Comparison of ENCODE assay signal across 8 mouse cellular contexts in genomic region chr5:33274085-33274952, GRCm38 (mm10). TPM values are rescaled to one million over a fixed set of nuclear protein-coding genes. Genes with fewer than 3 reads are reported as not detected.
DNase-seq lines count a peak whose midpoint lies in the region; ATAC-seq lines count a peak whose summit lies in the region.

No protein-coding gene starts in this region.

- under 1% methylated on average over 88 of the region's 97 CpGs for WGBS in heart, embryonic 14.5 days
- under 1% methylated on average over 96 of the region's 97 CpGs for WGBS in liver, embryonic 13.5 days (ENCODE audit: insufficient replicate concordance)
- whole genome bisulfite sequencing in stomach, embryonic 16.5 days: under 1% methylated on average over 85 of the region's 97 CpGs

- peaks cover 21% of the 10 kb centered on the region for H3K36me3 ChIP-seq in heart, embryonic 14.5 days (ENCODE audit: control insufficient read depth, insufficient read depth, low read length)
- peaks cover 30% of the 10 kb centered on the region for H3K36me3 ChIP-seq in liver, embryonic 13.5 days
- H3K36me3 ChIP-seq in stomach, embryonic 16.5 days (ENCODE audit: control insufficient read depth, insufficient read depth, low read length): peaks cover 4% of the 10 kb centered on the region; the same call in 1 of the 2 replicates

- H3K9me3 ChIP-seq in heart, embryonic 14.5 days (ENCODE audit: control insufficient read depth, low read length): no peaks in the 10 kb centered on the region
- no peaks in the 10 kb centered on the region for H3K9me3 ChIP-seq in liver, embryonic 13.5 days (replicated peaks)
- no peaks in the 10 kb centered on the region for H3K9me3 ChIP-seq in stomach, embryonic 16.5 days (replicated peaks; ENCODE audit: control insufficient read depth, low read length)

- peak overlapping the region; percentile 90 for H3K4me2 ChIP-seq in heart, embryonic 14.5 days (ENCODE audit: low read length)
- H3K4me2 ChIP-seq in liver, embryonic 13.5 days: peak overlapping the region; percentile 86
- peak overlapping the region; percentile 85 for H3K4me2 ChIP-seq in stomach, embryonic 16.5 days (ENCODE audit: low read depth, low read length)

- peaks cover 27% of the 10 kb centered on the region for H3K4me1 ChIP-seq in brown adipose tissue, adult 24 weeks (ENCODE audit: control insufficient read depth, insufficient read depth, insufficient read length, low read length)
- peaks cover 29 to 32% of the 10 kb centered on the region in 2 experiments for H3K4me1 ChIP-seq in heart, embryonic 14.5 days (ENCODE audit: control insufficient read depth in 2 of 2, insufficient read depth in 2 of 2, low read length in 2 of 2)
- H3K4me1 ChIP-seq in liver, embryonic 13.5 days (replicated peaks): peaks cover 70% of the 10 kb centered on the region
- peaks cover 28% of the 10 kb centered on the region for H3K4me1 ChIP-seq in stomach, embryonic 16.5 days (ENCODE audit: control insufficient read depth, insufficient read depth, low read length)

- peak; percentile 47 for ATAC-seq in heart, embryonic 14.5 days (ENCODE audit: insufficient number of reproducible peaks, insufficient read depth, low FRiP score, low read depth)
- ATAC-seq in liver, embryonic 13.5 days (ENCODE audit: low read depth): peak; percentile 78
- ATAC-seq in stomach, embryonic 16.5 days (ENCODE audit: insufficient read depth, low FRiP score): peak; percentile 59

- peak; percentile 96 for DNase-seq in CD4-positive, CD25-positive, alpha-beta regulatory T cell, adult 2 months (ENCODE audit: low read depth, low spot score)
- DNase-seq in fibroblast of lung, adult 2 months (ENCODE audit: low read depth): peak; percentile 58
- DNase-seq in kidney, postnatal 14 days: peak; percentile 95
- DNase-seq in liver, embryonic 13.5 days: peak; percentile 86
- DNase-seq in neural tube, embryonic 10.5 days (ENCODE audit: extremely low spot score, low spot score): peak; percentile 93

- H3K4me3 ChIP-seq in brown adipose tissue, adult 24 weeks (ENCODE audit: insufficient read depth, low read depth, low read length): peak overlapping the region; percentile 94
- peak overlapping the region; percentile 91 to 93 for H3K4me3 ChIP-seq in heart, embryonic 14.5 days (ENCODE audit: control insufficient read depth in 1 of 2, insufficient read depth in 1 of 2, low read depth in 1 of 2, low read length in 2 of 2)
- H3K4me3 ChIP-seq in liver, embryonic 13.5 days (replicated peaks): peak overlapping the region; percentile 88
- H3K4me3 ChIP-seq in stomach, embryonic 16.5 days (replicated peaks; ENCODE audit: low read length): peak overlapping the region; percentile 81

- H3K9ac ChIP-seq in heart, embryonic 14.5 days (ENCODE audit: low read length): peak overlapping the region; percentile 98
- H3K9ac ChIP-seq in liver, embryonic 13.5 days: peak overlapping the region; percentile 96
- peak overlapping the region; percentile 96 for H3K9ac ChIP-seq in stomach, embryonic 16.5 days (ENCODE audit: low read length)

- peak overlapping the region; percentile 92 for H3K27ac ChIP-seq in brown adipose tissue, adult 24 weeks (replicated peaks; ENCODE audit: low read depth, low read length)
- peak overlapping the region; percentile 94 to 97 for H3K27ac ChIP-seq in heart, embryonic 14.5 days (replicated peaks in 1 of 2; ENCODE audit: control insufficient read depth in 1 of 2, insufficient read depth in 1 of 2, low read depth in 2 of 2, low read length in 2 of 2)
- H3K27ac ChIP-seq in liver, embryonic 13.5 days: peak overlapping the region; percentile 96
- peak overlapping the region; percentile 96 for H3K27ac ChIP-seq in stomach, embryonic 16.5 days (ENCODE audit: low read length)

- no peaks in the 10 kb centered on the region for H3K27me3 ChIP-seq in heart, embryonic 14.5 days (ENCODE audit: control insufficient read depth, insufficient read depth, low read length)
- H3K27me3 ChIP-seq in liver, embryonic 13.5 days: no peaks in the 10 kb centered on the region
- no peaks in the 10 kb centered on the region for H3K27me3 ChIP-seq in stomach, embryonic 16.5 days (ENCODE audit: control insufficient read depth, insufficient read depth, low read length)

RNA-seq across cellular contexts. Expression of gene Ctbp1, which starts 0.5 kb away (rescaled TPM):
- polyA plus RNA-seq in brown adipose tissue, adult 24 weeks (2012; ENCODE audit: insufficient read depth, insufficient read length, missing spikeins): 75.4 and 78.5 TPM in 2 replicates
- 238 and 245 TPM in 2 replicates for polyA plus RNA-seq in heart, embryonic 14.5 days (2014; fragmentation: Nextera tagmentation; extraction: Ambion mirVana)
- polyA plus RNA-seq in liver, embryonic 13.5 days (2015; fragmentation: Nextera tagmentation; extraction: Ambion mirVana): 212 and 215 TPM in 2 replicates
- 221 TPM in 2 replicates for polyA plus RNA-seq in stomach, embryonic 16.5 days (2015; fragmentation: Nextera tagmentation; extraction: Ambion mirVana)

RNA-seq across cellular contexts. Expression of gene Spon2, which starts 56.1 kb away (rescaled TPM):
- 1.8 and 2.5 TPM in 2 replicates for polyA plus RNA-seq in brown adipose tissue, adult 24 weeks (2012; ENCODE audit: insufficient read depth, insufficient read length, missing spikeins)
- 72.8 and 79.4 TPM in 2 replicates for polyA plus RNA-seq in heart, embryonic 14.5 days (2014; fragmentation: Nextera tagmentation; extraction: Ambion mirVana)
- polyA plus RNA-seq in liver, embryonic 13.5 days (2015; fragmentation: Nextera tagmentation; extraction: Ambion mirVana): 6.8 and 7.2 TPM in 2 replicates
- polyA plus RNA-seq in stomach, embryonic 16.5 days (2015; fragmentation: Nextera tagmentation; extraction: Ambion mirVana): 60.9 and 73.3 TPM in 2 replicates

Comparison
In these comparisons a context has a peak if more than half of its experiments do, and no peak if none do; other contexts are left out.
1. Peak in every context shown above with its lines: DNase-seq, ATAC-seq, H3K4me3 ChIP-seq and H3K27ac ChIP-seq.